Mouse (Mus musculus) telencephalon, adult 2 months (tissue): ENCODE data around the gene Myod1.

Experiments
- DNase-seq: peaks from one replicate; pipeline ENCODE4 v3.0.0-alpha.2; 2011; ENCODE audit warnings: low read depth, low spot score

Myod1 gene

DNA sequence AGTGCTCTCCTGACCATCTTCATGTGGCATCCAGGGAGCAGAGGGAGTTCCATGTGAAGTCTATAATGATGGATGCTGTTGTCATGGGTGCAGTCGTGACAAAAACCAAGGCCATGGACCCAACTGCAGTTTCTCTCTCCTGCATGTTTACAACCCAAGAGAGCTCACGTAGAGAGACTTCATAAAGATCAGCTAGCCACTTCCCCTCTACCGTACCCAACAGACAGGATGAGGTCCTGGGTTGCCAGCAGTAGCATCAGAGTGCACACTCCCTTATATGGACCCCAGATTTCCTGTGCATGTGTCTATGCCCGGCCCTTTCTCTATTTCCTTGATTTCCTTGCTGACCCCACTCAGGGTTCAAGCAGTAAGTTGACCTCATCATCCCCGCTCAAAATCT lies 15.4 kb downstream of the Myod1 start:
- DNase-seq = no peak

DNA sequence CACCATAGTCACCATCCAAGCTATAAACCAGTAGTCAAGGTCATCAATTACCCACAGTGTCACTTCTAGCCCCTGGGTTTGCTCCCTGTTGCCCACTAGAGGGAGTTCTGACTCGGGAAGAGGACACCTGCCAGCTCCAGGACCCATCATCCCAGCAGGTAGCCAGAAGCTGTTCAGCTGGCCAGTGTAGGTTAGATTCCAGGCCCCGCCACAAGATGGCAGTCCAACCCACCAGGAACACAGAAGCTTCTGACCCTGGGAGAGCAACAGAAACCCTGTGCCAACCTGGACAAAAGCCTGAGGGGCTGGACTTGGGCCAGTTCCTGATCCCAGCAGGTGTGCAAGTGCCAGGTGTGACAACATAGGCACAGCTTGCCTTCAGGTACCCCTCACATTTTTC lies 16.8 kb downstream of the Myod1 start:
- DNase-seq = no peak

DNA sequence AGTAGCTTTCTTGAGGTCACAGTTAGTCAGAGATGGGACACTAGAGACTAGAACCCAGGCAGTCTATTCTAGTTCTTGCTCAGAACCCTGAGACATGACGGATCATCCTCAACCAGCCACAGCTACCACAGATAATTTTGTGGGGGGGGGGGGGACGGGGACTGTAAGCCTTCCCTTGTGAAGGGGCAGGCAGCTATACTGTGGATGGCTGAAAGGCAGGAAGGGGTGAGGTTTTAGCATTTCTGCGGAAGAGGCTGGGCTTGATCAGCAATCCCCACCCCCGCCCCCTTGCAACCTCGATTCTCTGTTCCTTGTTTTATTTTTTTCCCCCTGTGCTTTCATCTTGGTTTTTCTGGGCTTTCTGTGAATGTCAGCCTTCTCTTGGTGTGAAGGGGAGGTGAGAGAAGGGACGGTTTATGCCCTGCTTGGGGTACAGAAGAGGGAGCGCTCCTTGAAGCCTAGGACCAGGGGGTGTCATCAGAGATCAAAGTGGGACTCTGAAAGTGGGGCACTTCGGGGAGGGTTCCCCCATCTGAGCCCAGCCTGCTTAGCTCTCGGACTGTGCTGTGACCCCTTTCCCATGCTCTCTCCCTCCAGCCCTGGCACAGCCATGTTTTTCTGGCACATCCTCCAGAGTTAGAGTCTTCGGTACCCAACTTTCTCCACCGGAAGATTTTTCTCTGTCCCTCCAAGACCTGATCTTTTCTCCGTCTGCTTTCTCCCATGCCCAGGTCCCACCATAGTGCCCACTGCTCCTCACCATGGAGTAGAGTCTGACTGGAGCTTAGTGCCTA lies 17.6 kb downstream of the Myod1 start:
- no peak for DNase-seq

DNA sequence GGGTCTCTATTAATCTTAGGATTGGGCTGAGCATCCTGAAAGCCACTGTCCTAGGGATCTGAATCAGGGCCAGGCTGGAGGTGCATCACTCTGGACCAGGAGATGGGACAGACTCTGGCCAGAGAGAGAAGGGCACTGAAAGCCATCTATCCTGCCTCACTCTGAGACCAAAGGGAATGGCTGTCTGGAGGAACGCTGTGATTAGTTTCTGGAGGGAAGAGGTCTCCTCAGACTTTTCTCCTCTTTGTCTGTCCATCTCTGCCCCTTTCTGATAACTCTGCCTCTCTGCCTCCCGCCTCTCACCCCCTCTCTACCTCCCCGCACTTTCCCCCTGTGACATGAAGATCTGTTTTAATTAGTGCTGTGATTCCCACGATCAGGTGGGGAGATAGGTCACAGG lies 18.7 kb downstream of the Myod1 start:
- DNase-seq = no peak

DNA sequence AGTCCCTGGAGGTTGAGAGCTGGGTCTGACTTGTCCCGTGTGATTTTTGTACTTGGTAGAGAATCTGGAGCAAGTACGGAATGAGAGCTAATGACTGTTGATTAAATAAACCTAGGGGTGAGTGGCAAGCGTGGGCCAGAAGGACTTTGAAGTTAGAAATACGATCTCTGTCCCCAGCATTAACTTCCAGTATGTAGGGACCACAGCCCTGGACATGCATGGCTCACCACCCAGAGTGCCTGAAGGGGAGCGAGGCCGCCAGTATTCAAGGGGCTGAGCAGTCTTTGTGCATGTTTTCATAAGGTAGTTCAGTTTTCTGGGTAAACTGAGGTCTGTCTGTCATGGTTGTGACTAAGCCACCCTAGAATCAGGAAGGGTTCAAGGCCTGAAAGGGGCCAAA lies 19.3 kb downstream of the Myod1 start:
- DNase-seq = no peak

DNA sequence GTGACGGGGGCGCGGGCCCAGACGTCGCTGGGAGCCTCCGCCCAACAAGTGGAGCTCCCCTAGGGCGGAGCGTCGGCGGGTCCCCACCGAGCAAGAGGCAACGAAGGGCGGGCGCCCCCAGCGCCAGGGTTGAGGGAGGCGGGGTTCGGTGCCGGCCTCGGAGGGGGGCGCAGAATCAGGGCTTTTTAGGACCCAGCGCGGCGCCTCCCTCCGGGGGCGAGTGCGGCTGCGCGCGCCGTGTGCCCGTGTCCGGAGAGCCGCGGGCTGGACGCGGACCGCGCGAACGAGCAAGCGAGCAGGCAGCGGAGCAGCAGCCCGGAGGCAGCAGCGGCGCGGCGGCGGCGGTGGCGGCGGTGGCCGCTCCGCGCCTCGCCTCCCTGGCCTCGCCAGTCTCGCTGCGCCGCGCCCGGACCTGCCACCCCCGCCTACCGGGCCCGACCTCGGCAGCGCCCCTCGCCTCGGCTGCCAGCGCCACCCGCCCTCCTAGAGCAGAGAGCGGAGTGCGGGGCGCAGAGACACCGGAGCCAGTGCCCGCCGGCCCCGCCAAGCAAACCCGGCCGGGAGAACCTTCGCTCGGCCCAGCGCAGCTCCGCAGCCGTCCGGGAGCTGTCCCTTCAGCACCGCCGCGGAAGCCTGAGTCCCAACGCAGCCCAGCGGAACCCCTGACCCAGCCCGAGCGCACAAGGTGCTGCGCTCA lies 20.1 kb downstream of the Myod1 start, which contains the start of gene Kcnc1:
Kcnc1 (plus strand) TSS at position 267 of the 697 bp plus-strand sequence.
- DNase-seq = no peak

DNA sequence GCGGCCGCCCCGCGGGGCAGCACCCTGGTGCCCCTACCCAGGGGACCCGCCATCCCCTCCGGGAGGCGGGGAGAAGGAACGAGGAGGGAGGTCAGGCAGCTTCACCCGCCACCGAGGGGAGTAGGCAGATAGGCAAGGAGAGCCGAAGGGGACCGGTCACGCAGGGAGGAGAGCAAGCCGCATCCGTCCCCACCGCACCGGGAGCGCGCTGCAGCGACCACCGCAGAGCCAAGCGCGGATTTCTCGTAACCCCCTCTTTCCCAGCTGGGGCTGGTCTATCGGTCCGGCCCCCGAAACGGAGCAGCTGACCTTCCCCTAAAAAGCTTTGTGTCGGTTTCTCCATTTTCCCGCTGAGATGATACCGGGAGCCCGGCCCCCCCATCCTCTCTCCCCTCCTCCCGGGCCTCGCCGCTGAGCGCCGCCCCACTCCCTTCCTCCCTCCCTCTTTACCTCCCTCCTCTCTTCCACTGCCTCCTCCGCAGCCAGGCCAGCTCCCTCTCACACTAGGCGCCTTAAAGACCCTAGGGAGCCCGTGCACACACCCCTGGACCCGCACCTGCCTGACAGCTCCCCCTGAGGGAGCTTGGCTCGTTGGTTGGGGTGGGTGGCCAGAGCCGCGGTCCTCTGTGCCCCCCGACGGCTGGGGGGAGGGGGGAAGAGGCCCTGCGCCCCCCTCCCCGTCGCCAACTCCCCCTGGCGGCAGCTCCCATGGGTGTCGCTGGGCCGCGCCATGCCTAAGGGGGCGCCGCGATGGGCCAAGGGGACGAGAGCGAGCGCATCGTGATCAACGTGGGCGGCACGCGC lies 20.9 kb downstream of the Myod1 start:
- DNase-seq = no peak

DNA sequence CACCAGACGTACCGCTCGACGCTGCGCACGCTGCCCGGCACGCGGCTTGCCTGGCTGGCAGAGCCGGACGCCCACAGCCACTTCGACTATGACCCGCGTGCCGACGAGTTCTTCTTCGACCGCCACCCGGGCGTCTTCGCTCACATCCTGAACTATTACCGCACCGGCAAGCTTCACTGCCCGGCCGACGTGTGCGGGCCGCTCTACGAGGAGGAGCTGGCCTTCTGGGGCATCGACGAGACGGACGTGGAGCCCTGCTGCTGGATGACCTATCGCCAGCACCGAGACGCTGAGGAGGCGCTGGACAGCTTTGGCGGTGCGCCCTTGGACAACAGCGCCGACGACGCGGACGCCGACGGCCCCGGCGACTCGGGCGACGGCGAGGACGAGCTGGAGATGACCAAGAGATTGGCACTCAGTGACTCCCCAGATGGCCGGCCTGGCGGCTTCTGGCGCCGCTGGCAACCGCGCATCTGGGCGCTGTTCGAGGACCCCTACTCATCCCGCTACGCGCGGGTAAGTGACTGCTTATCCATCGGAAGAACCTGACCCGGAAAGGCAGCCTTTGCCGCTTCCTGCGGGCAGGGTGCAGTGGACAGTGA lies 21.6 kb downstream of the Myod1 start:
- no peak for DNase-seq

DNA sequence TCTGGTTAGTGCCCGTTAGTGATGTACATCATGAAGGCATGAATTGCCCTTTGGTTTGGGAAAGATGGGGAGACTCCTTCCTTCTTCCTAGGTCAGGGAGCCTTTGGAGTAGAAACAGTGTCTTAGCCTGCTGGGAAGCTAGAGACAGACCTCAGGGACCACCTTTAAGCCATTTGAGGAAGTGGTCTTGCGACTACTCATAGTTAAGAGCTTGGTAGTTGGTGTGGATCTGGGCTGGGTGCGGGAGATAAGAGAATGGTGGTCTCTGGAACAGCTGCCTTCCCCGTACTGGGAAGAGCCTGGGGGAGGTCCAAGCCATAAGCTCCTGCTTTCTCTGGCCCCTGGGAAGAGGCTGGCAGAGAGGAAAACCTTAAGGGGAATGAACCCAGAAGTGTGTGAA lies 22.3 kb downstream of the Myod1 start:
- DNase-seq = no peak

DNA sequence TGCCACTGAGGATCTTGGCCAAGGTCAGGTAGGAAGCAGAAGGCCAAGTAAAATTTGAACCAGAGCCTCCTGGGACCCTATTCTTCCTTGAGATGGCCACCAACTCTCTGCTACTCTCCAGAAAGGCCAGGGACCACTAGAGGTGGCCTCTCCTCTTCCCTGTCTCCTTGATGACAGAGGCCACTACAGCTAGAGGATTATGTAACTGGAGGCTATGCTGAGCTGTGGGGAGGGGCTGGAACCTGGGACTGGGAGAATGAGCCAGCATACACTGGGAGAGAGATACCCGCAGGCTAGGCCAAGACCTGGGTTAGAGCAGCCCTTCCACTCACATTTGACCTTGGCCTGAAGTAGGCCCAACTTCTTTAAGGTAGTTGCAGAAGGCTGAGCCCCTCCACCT lies 23.4 kb downstream of the Myod1 start:
- no peak for DNase-seq

DNA sequence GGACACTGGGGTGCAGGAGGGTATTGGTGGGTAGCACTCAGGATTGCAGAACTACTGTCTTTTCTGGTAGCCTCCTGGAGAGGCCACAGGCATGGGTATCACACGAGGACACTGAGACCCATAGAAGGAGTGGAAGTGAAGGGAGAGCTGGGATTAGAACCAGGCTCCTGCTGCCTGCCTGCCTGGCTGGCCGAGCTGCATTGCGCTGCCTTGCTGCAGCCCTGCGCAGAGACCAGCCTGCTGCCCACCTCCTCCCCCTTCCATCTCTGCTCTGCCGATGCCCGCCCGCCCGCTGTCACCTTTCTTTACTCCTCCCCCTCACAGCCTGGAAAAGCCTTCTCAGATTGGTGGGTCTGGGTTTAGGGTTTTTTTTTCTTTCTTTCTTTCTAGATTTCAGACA lies 24.1 kb downstream of the Myod1 start:
- DNase-seq = no peak

DNA sequence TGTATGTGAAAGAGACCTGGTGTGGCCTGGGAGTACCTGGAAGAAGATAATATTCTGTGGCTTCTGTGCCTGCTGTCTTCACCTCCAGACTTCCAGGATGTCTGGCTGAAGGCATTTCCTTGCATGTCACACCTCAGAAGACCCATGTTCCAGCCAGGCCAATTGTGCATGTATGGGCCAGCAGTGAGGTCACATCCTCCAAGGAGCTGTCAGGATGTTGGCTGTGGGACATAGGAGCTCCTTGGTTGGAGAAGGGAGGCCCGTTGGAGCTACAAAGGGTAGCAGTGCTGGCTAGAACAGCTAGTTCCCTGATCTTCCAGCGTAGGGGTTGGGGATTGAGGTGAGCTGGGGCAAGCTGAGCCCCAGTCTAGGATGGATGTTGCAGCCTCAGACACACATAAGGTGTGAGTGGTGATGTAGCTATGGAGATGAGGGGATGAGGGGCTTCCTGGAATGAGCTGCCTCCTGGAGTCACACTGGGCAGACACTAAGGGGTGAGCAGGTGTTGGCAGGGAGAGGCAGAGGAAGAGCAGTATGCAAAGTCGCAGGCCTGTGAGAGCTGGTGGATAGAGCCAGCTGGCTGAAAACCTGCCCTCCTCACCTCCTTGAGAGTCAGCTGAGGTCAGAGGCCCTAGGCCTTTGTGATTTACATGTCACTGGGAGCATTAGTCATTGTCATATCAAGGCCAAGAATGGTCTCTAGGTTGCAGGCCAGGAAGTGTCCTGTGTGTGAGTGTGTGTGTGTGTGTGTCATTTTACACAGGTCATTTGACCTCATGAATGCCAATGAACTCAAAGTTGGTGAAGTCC lies 25.3 kb downstream of the Myod1 start:
- no peak for DNase-seq

DNA sequence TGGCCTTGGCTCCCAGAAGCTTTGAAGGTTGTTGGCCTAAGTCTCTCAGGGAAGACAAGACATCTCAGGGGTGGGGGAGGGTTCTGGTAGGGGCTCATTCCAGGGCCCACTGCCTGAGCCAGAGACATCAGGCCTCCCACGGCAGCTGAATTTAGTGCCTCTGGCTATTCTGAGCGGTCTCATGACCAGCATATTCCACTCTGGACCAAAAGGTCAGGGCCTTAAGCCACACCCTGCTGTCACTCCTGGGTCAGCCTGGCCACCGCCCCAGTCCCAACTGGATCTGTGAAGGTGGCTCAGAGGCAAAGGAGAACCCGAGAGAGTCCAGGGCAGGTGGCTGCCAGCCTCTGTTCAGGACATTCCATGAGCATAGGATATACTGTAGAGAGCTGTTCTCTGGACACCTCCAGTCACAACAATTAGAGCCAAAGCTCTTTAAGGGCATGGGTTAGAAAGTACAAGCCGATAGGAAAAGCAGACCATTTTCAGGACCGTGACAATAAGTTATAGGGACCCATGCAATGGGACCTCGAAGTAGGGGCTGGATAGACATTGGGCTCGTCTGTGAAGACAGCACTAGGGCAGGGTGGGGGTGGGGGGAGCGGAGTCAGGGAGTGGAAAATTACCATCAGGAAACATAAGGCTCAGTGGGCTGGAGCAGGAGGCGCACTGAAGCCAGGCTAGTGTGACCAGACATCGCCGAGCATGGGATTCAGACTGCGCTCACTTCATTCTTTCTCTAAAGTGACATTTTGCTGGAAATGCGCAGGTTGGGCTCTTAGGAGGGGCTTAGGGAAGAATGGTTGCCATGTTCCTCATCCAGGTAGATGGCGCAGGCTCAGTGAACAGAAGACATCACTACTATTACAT lies 27.6 kb downstream of the Myod1 start:
- no peak for DNase-seq

DNA sequence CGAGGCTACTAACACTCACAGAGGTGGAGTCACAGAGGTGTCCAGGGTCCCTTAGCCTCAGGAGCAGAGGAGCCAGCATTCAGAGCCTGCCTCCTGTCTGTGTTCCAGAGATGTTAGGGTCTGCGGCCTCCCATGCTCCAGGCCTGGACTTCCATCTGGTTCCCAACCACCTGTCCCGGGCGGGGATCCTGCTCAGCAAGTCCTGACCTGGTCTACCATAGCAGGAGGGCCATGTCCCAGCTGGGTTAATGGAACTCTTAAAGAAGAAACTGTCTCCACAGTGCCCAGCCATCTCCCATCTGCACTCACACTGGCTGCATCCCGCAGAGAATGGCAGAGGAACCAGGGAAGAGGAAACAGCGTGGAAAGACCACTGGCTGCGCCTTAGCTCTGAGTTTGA lies 28.5 kb downstream of the Myod1 start:
- DNase-seq = no peak

DNA sequence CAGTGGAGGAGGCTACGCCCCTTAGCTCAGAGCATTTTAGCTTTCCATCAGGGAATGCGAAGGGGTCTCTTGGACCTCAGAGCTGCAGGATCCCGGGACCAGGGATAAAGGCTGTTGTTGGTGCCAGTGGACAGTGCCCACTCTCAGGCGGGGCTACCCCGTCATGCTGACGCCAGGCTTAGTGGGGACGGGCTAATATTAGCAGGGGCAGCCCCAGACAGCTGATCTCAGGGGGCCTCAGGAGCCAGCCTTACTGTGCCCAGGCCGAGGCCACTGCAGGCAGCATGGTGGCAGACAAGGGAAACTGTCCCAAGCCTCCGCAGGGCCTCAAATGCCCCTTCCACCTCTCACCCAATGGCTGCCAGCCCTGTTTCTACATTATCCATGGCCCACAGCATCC lies 32.3 kb downstream of the Myod1 start:
- no peak for DNase-seq

DNA sequence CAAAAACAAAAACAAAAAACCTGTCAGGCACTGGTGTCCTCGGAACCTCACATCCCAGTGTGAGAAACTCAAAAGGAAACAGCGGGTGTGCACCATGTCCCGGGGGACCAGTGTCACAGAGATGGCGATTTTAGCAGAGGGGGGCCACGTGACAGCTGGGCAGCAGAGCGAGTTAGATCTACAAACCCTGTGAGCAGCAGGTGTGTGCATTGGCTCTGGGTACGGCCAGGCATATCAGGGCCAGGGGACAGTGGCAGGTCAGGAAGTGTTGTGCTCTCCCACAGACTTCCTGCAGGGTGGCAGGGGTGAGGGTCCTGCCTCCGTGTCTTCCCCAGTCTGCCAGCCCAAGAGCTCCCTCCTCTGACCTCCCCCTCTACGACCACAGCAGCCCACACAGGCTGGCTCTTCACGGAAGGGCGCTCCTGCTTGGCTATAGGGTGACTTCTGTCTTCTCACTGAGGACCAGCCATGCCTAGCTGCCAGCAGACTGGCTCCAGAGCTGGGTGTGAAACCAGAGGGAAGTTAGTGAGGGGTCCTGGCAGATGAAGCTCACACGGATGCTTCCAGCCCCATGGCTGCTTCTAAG lies 33.0 kb downstream of the Myod1 start:
- no peak for DNase-seq

DNA sequence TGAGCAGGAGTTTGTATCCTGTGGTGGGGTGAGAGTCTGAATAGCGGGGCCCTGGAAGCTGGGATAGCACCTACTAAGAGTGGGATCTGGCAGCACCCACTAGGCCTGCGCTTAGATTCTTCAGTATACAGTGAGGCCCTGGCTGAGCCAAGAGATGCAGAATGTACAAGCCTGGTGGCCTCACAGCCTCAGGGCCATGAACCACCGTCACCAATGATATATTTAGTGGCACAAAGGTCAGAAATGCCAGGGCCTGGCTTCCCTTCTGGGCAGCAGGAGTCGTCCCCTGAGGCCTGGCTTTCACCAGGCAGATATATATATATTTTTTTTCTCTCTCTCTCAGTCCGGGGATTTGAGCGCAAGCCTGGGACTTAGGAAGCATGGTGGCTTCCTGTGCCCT lies 34.5 kb downstream of the Myod1 start:
- DNase-seq = no peak

DNA sequence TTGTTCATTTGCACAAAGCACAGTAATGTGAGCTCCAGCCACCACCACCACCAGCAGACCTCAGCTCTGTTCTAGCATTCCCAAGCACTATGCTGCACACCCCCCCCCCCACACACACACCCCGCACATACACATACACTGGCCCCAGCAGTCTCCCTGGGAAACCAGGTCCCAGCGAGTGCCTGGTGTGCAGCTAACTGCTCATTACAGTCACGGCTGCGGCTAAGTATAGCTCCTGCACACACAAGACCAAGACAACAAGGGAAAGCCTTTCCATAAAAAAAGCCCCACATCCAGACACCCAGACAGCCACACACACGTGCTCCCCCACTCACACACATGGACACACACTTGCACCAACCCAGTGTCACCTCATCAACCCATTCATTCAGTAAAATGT lies 36.5 kb downstream of the Myod1 start:
- no peak for DNase-seq

DNA sequence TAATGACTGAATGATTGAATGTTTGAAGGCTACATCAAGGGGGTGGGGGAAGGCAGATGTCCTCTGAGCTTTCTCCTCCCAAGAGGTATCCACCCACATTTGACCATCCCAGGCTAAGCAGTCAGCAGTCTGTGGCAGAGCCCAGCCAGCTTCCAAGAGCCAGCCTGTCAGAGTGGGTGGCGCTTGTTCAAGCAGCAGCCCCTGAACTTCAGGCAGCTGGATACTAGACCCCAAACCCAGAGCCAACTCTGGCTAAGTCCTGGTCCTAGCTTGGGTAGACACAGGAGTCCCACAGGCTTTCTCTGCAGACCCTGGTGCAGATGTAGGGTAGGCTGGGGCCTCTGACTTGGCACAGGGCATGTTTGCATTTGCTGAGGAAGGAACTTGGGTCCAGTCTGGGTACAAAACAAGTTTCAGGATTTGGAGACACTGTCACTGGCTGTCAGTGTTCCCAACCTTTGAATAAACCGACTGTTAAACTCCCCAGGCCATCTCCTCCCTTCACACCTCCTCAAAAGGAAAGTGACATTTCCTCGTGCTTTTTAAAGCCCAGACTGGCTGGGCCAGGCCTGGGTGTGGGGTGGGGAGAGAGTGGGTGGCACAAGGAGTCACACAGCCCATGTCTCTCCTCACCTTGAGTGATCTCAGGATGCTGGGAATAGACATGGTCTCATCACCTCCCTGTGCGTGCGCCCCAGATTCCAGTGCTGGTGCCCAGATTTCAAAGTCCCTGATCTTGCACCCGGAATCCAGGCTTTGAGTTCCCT lies 37.9 kb downstream of the Myod1 start:
- DNase-seq = no peak
